Comparison of ENCODE assay signal across 8 mouse cellular contexts in genomic region chr17:94834067-94834445, GRCm38 (mm10).
A peak's percentile ranks its signal among the peaks of the same experiment; 100 is the strongest.
DNase-seq lines count a peak whose midpoint lies in the region; ATAC-seq and TF ChIP-seq lines count a peak whose summit lies in the region.
"Not testable (repeated sequence)": the region's sequence is repeated elsewhere in the genome, so short reads cannot be mapped to it uniquely, and the experiment has no call there.

No protein-coding gene starts in this region.

- not testable (repeated sequence) for H3K27ac ChIP-seq in ES-E14 (ENCODE audit: insufficient read depth, low read depth, low read length, poor library complexity, severe bottlenecking)
- peak overlapping the region; percentile 89 for H3K27ac ChIP-seq in embryonic facial prominence, embryonic 13.5 days
- H3K27ac ChIP-seq in gastrocnemius, adult 2 months, result peak overlapping the region; percentile 85
- peak overlapping the region; percentile 87 for H3K27ac ChIP-seq in hindbrain, embryonic 15.5 days (replicated peaks)
- peak overlapping the region; percentile 84 for H3K27ac ChIP-seq in limb, embryonic 10.5 days
- H3K27ac ChIP-seq in lung, embryonic 14.5 days (ENCODE audit: low read depth), result peak overlapping the region; percentile 85
- H3K27ac ChIP-seq in testis, adult 2 months (ENCODE audit: control insufficient read depth, insufficient read depth, low read depth, low read length), result peak overlapping the region; percentile 76

- intact Hi-C loops in gastrocnemius, adult 2 months (cut with DNase I), result loop anchor here (5.0 kb wide), 1 partner anchor 87 kb away; no protein-coding TSS in a partner anchor

- DNase-seq in ES-E14 (ENCODE audit: low read depth, low spot score); gastrocnemius, adult 2 months; limb, embryonic 10.5 days (ENCODE audit: low spot score): not testable (repeated sequence)
- peak; percentile 9 for DNase-seq in lung, embryonic 14.5 days

- H3K27me3 ChIP-seq in embryonic facial prominence, embryonic 13.5 days; hindbrain, embryonic 15.5 days; limb, embryonic 10.5 days (ENCODE audit: low read depth, poor library complexity, severe bottlenecking); lung, embryonic 14.5 days (ENCODE audit: insufficient read depth, low read length); myocyte (ENCODE audit: control insufficient read depth, insufficient read depth, insufficient read length); testis, adult 2 months (ENCODE audit: control insufficient read depth, insufficient read depth, low read length): not testable (repeated sequence)

- peak overlapping the region; percentile 77 for H3K4me2 ChIP-seq in embryonic facial prominence, embryonic 13.5 days
- H3K4me2 ChIP-seq in hindbrain, embryonic 15.5 days, result peak overlapping the region; percentile 87
- H3K4me2 ChIP-seq in lung, embryonic 14.5 days, result peak overlapping the region; percentile 81
- peak overlapping the region; percentile 78 for H3K4me2 ChIP-seq in myocyte (ENCODE audit: low read depth)

- not testable (repeated sequence) for TF ChIP-seq CTCF in gastrocnemius, adult 2 months (IDR thresholded peaks at IDR 0.05); lung, embryonic 14.5 days (IDR thresholded peaks at IDR 0.05; ENCODE audit: low read depth); testis, adult 2 months (IDR thresholded peaks at IDR 0.05; ENCODE audit: control insufficient read depth, insufficient read depth, insufficient replicate concordance, low read depth, low read length)

- in situ Hi-C loops in ES-E14 (cut with MboI; ENCODE audit: low sequenced_read_pairs in 2 of 2, unreplicated experiment in 2 of 2), result not testable (repeated sequence)

- TF ChIP-seq POLR2A in myocyte (IDR thresholded peaks at IDR 0.05; ENCODE audit: insufficient read length, low read depth); testis, adult 2 months (IDR thresholded peaks at IDR 0.05; ENCODE audit: control insufficient read depth, low read depth, low read length): not testable (repeated sequence)

- peak overlapping the region; percentile 7 for H3ac ChIP-seq in myocyte (ENCODE audit: control insufficient read depth, insufficient read length)

- H3K9ac ChIP-seq in ES-E14 (ENCODE audit: insufficient read depth, low read depth, low read length, poor library complexity, severe bottlenecking), result peak overlapping the region; percentile 79
- peak overlapping the region; percentile 80 for H3K9ac ChIP-seq in embryonic facial prominence, embryonic 13.5 days
- peak overlapping the region; percentile 67 for H3K9ac ChIP-seq in hindbrain, embryonic 15.5 days
- H3K9ac ChIP-seq in lung, embryonic 14.5 days, result peak overlapping the region; percentile 74

- H3K79me2 ChIP-seq in myocyte (ENCODE audit: control insufficient read depth, insufficient read depth), result not testable (repeated sequence)

- H3K36me3 ChIP-seq in ES-E14 (ENCODE audit: control insufficient read depth, insufficient read depth, low read length, poor library complexity, severe bottlenecking); lung, embryonic 14.5 days (ENCODE audit: insufficient read depth); myocyte (ENCODE audit: control insufficient read depth, insufficient read depth); testis, adult 2 months (ENCODE audit: control insufficient read depth, insufficient read depth, low read length): not testable (repeated sequence)
- H3K36me3 ChIP-seq in embryonic facial prominence, embryonic 13.5 days, result peaks cover 26% of the 10 kb centered on the region
- peaks cover 20% of the 10 kb centered on the region for H3K36me3 ChIP-seq in hindbrain, embryonic 15.5 days
- peaks cover 36% of the 10 kb centered on the region for H3K36me3 ChIP-seq in limb, embryonic 10.5 days

- not testable (repeated sequence) for H3K9me3 ChIP-seq in ES-E14 (ENCODE audit: control insufficient read depth, insufficient read depth, low read depth, low read length); hindbrain, embryonic 15.5 days; limb, embryonic 10.5 days (replicated peaks); lung, embryonic 14.5 days (ENCODE audit: low read depth, low read length)
- H3K9me3 ChIP-seq in embryonic facial prominence, embryonic 13.5 days, result peaks cover 13% of the 10 kb centered on the region

- not testable (repeated sequence) for H3K4me1 ChIP-seq in ES-E14 (ENCODE audit: control insufficient read depth in 2 of 2, insufficient read depth in 2 of 2, low read length in 2 of 2, poor library complexity in 1 of 2); embryonic facial prominence, embryonic 13.5 days; lung, embryonic 14.5 days (ENCODE audit: insufficient read depth); testis, adult 2 months (ENCODE audit: control insufficient read depth, insufficient read depth, low read length)
- peaks cover 16% of the 10 kb centered on the region for H3K4me1 ChIP-seq in hindbrain, embryonic 15.5 days (replicated peaks)
- H3K4me1 ChIP-seq in limb, embryonic 10.5 days, result peaks cover 11% of the 10 kb centered on the region; the same call in 1 of the 2 replicates

- not testable (repeated sequence) for ATAC-seq in embryonic facial prominence, embryonic 13.5 days (ENCODE audit: insufficient number of reproducible peaks, insufficient read depth, low FRiP score, low TSS enrichment, low read depth); hindbrain, embryonic 15.5 days (ENCODE audit: low FRiP score, low read depth); lung, embryonic 14.5 days (ENCODE audit: insufficient read depth)

- 7% methylated on average over 9 of the region's 9 CpGs for WGBS in embryonic facial prominence, embryonic 13.5 days
- WGBS in hindbrain, embryonic 15.5 days, result 4% methylated on average over 9 of the region's 9 CpGs
- 8% methylated on average over 9 of the region's 9 CpGs for WGBS in limb, embryonic 10.5 days
- WGBS in lung, embryonic 14.5 days, result 5% methylated on average over 9 of the region's 9 CpGs

- H3K4me3 ChIP-seq in ES-E14 (ENCODE audit: insufficient read depth in 1 of 2, low read depth in 1 of 2, low read length in 2 of 2, poor library complexity in 1 of 2, severe bottlenecking in 1 of 2) (peak overlapping the region; percentile 84 to 87), myocyte (peak overlapping the region; percentile 88)
- peak overlapping the region; percentile 70 for H3K4me3 ChIP-seq in embryonic facial prominence, embryonic 13.5 days
- peak overlapping the region; percentile 87 for H3K4me3 ChIP-seq in gastrocnemius, adult 2 months
- peak overlapping the region; percentile 79 for H3K4me3 ChIP-seq in hindbrain, embryonic 15.5 days
- peak overlapping the region; percentile 73 for H3K4me3 ChIP-seq in limb, embryonic 10.5 days
- peak overlapping the region; percentile 64 for H3K4me3 ChIP-seq in lung, embryonic 14.5 days (ENCODE audit: low read depth, low read length)
- H3K4me3 ChIP-seq in testis, adult 2 months (ENCODE audit: control insufficient read depth, low read depth, low read length), result peak overlapping the region; percentile 96
